Comparison of ENCODE assay signal across 8 mouse cellular contexts in genomic region chr12:112875225-112876013, GRCm38 (mm10). TPM values are rescaled to one million over a fixed set of nuclear protein-coding genes. Genes with fewer than 3 reads are reported as not detected.
A peak's percentile ranks its signal among the peaks of the same experiment; 100 is the strongest.
DNase-seq lines count a peak whose midpoint lies in the region; ATAC-seq lines count a peak whose summit lies in the region.

No protein-coding gene starts in this region.

- WGBS in intestine, embryonic 15.5 days = 25% methylated on average over 16 of the region's 16 CpGs

- H3K27ac ChIP-seq in intestine, embryonic 15.5 days = no peak overlapping the region

- intact Hi-C loops in gastrocnemius, postnatal 14 days (cut with DNase I; ENCODE audit: low total_unique reads) = loop anchor here (5.0 kb wide), 1 partner anchor 72 kb away; no protein-coding TSS in a partner anchor
- intact Hi-C loops in left cerebral cortex, postnatal 10 days (cut with DNase I) = loop anchor here (5.0 kb wide), 1 partner anchor 62 kb away; no protein-coding TSS in a partner anchor

- no peaks in the 10 kb centered on the region for H3K9me3 ChIP-seq in intestine, embryonic 15.5 days

- no peak overlapping the region for H3K4me2 ChIP-seq in intestine, embryonic 15.5 days (replicated peaks)

- peaks cover 37% of the 10 kb centered on the region for H3K4me1 ChIP-seq in intestine, embryonic 15.5 days (replicated peaks)

- H3K4me3 ChIP-seq in intestine, embryonic 15.5 days (replicated peaks) = no peak overlapping the region

- no peaks in the 10 kb centered on the region for H3K36me3 ChIP-seq in intestine, embryonic 15.5 days

- no peak overlapping the region for H3K9ac ChIP-seq in intestine, embryonic 15.5 days

- ATAC-seq in intestine, embryonic 15.5 days = peak; percentile 45
- peak; percentile 64 for ATAC-seq in megakaryocyte-erythroid progenitor cell, adult 5-6 weeks (replicated peaks; ENCODE audit: low FRiP score, low TSS enrichment, poor library complexity, severe bottlenecking)

- H3K27me3 ChIP-seq in intestine, embryonic 15.5 days (replicated peaks) = peaks cover 52% of the 10 kb centered on the region

- peak; percentile 85 to 94 for DNase-seq in adrenal gland, adult 18-20 months (ENCODE audit: low spot score in 2 of 2)
- peak; percentile 96 for DNase-seq in embryo, embryonic 10 days (ENCODE audit: low spot score)
- DNase-seq in gastrocnemius, postnatal 14 days = peak; percentile 95
- peak; percentile 75 to 94 for DNase-seq in left cerebral cortex, postnatal 10 days (ENCODE audit: extremely low spot score in 1 of 2, low spot score in 2 of 2)
- peak; percentile 86 to 92 for DNase-seq in right cerebral cortex, postnatal 10 days (ENCODE audit: low spot score in 2 of 2)
- DNase-seq in urinary bladder, postnatal 14 days (ENCODE audit: low spot score) = peak; percentile 94

RNA-seq across cellular contexts. Expression of gene Gpr132, which starts 7.4 kb away (rescaled TPM):
- total RNA-seq in adrenal gland, adult 18-20 months (2021) = under 1 TPM; 0.54 to 0.66 TPM
- under 1 TPM in 1 of 2 experiments, not detected in 1; 0.10 TPM for total RNA-seq in gastrocnemius, postnatal 14 days (2021)
- 0.24 and 0.40 TPM in 2 replicates for polyA plus RNA-seq in intestine, embryonic 15.5 days (2015; fragmentation: Nextera tagmentation; extraction: Ambion mirVana)
- not detected for total RNA-seq in left cerebral cortex, postnatal 10 days (2021)
- total RNA-seq in megakaryocyte-erythroid progenitor cell, adult 5-6 weeks (2014; fragmentation: Nextera tagmentation) = 4.5 and 5.1 TPM in 2 replicates
- 3.1 and 4.2 TPM in 2 replicates for total RNA-seq in megakaryocyte-erythroid progenitor cell, adult 5-6 weeks (2017)

RNA-seq across cellular contexts. Expression of gene Cdca4, which starts 46.2 kb away (rescaled TPM):
- 10 to 100 TPM; 13.9 to 14.3 TPM for total RNA-seq in adrenal gland, adult 18-20 months (2021)
- 1 to 10 TPM; 4.3 to 5.8 TPM for total RNA-seq in gastrocnemius, postnatal 14 days (2021)
- polyA plus RNA-seq in intestine, embryonic 15.5 days (2015; fragmentation: Nextera tagmentation; extraction: Ambion mirVana) = 87.6 and 88.0 TPM in 2 replicates
- total RNA-seq in left cerebral cortex, postnatal 10 days (2021) = 10 to 100 TPM; 11.5 TPM
- 71.1 and 82.7 TPM in 2 replicates for total RNA-seq in megakaryocyte-erythroid progenitor cell, adult 5-6 weeks (2014; fragmentation: Nextera tagmentation)
- total RNA-seq in megakaryocyte-erythroid progenitor cell, adult 5-6 weeks (2017) = 47.3 and 52.4 TPM in 2 replicates

RNA-seq across cellular contexts. Expression of gene Jag2, which starts 54.2 kb away (rescaled TPM):
- 1 to 10 TPM; 4.7 to 9.0 TPM for total RNA-seq in adrenal gland, adult 18-20 months (2021)
- total RNA-seq in gastrocnemius, postnatal 14 days (2021) = 10 to 100 TPM; 24.2 to 25.5 TPM
- 3.7 and 4.1 TPM in 2 replicates for polyA plus RNA-seq in intestine, embryonic 15.5 days (2015; fragmentation: Nextera tagmentation; extraction: Ambion mirVana)
- total RNA-seq in left cerebral cortex, postnatal 10 days (2021) = 10 to 100 TPM; 60.0 to 60.9 TPM
- 0.11 and 0.99 TPM in 2 replicates for total RNA-seq in megakaryocyte-erythroid progenitor cell, adult 5-6 weeks (2014; fragmentation: Nextera tagmentation)
- total RNA-seq in megakaryocyte-erythroid progenitor cell, adult 5-6 weeks (2017) = 0.23 and 5.7 TPM in 2 replicates
